Mouse (Mus musculus) CD4-positive, CD25-positive, alpha-beta regulatory T cell, adult 2 months (primary cell): ENCODE results near the gene Hirip3.

ENCODE experiments used
- DNase-seq: peaks from one replicate; pipeline ENCODE4 v3.0.0-alpha.2; 2012; ENCODE audit warnings: low read depth, low spot score

Gene Hirip3

GRCm38 (mm10) chr7:126905590-126905989 lies 43.8 kb downstream of the Hirip3 start:
- DNase-seq: no peak

GRCm38 (mm10) chr7:126914844-126915243 lies 53.1 kb downstream of the Hirip3 start:
- no peak for DNase-seq
